Mouse (Mus musculus) G1E (cell line): ENCODE data around the gene Kalrn. TPM values are rescaled to one million over a fixed set of nuclear protein-coding genes. Genes with fewer than 3 reads are reported as not detected.

Experiments used
- ATAC-seq: 2 replicates; pipeline ENCODE4 v1.8.0; 2016; ENCODE audit warnings: mild to moderate bottlenecking; ENCODE audit not compliant: insufficient number of reproducible peaks, poor library complexity, low FRiP score, severe bottlenecking; ENCODE audit errors: extremely low read depth
- DNase-seq: peaks from one replicate; pipeline ENCODE4 v3.0.0; 2012; ENCODE audit warnings: low spot score
- H3K27me3 ChIP-seq: 2 replicates; pipeline ENCODE4 v1.6.1; 2012; ENCODE audit warnings: mild to moderate bottlenecking, low read length, inconsistent platforms; ENCODE audit not compliant: insufficient read depth
- H3K36me3 ChIP-seq: replicated peaks from 2 replicates; pipeline ENCODE3; 2012; ENCODE audit warnings: mild to moderate bottlenecking, inconsistent platforms
- H3K4me1 ChIP-seq: 2 replicates; pipeline ENCODE4 v1.6.1; 2012; ENCODE audit warnings: low read depth, low read length, inconsistent platforms, mixed read lengths; ENCODE audit not compliant: insufficient read depth
- H3K4me3 ChIP-seq: 2 replicates; pipeline ENCODE4 v1.5.1; 2012; ENCODE audit warnings: low read depth, mild to moderate bottlenecking, inconsistent platforms, low read length, moderate library complexity, mixed read lengths
- H3K9me3 ChIP-seq: replicated peaks from 2 replicates; pipeline ENCODE4 v1.6.1; 2012; ENCODE audit warnings: inconsistent platforms
- CTCF ChIP-seq: IDR thresholded peaks from 2 replicates; pipeline ENCODE4 v1.5.1; 2012; ENCODE audit warnings: low read depth, low read length, inconsistent platforms, mixed read lengths
- GATA1 ChIP-seq: IDR thresholded peaks from 2 replicates; pipeline ENCODE4 v1.6.1; 2012; ENCODE audit warnings: borderline replicate concordance, low read length, inconsistent platforms, mixed read lengths
- GATA2 ChIP-seq: IDR thresholded peaks from 2 replicates; pipeline ENCODE4 v1.6.1; 2012; ENCODE audit warnings: low read depth, low read length, inconsistent platforms, borderline replicate concordance
- POLR2AphosphoS5 ChIP-seq: IDR thresholded peaks from 2 replicates; pipeline ENCODE4 v1.6.1; 2012; ENCODE audit warnings: low read depth, low read length, inconsistent platforms; ENCODE audit not compliant: insufficient replicate concordance
- TAL1 ChIP-seq: conservative IDR thresholded peaks from 2 replicates; pipeline ENCODE4 v1.6.1; 2012; ENCODE audit warnings: low read depth, low read length, inconsistent platforms, mixed read lengths
- polyA plus RNA-seq: library from polyadenylated mRNA; stranded (reverse); fragments of >175 nt; gene quantifications from 2 replicates; pipeline ENCODE4 v1.2.3, GENCODE M21; 2012
- total RNA-seq, 2 experiments: library from RNA; stranded (forward) in 1 of 2; stranded (reverse) in 1 of 2; fragments of 200-1000 nt in 1 of 2; fragments of >200 nt in 1 of 2; fragmentation: Nextera tagmentation in 1 of 2; gene quantifications; 2 replicates each; pipeline ENCODE4 v1.2.3; 2014 to 2017

The Kalrn gene
- total and polyA plus RNA-seq, 3 experiments, result 0.88 to 2.8 (median 1.8) TPM

DNA sequence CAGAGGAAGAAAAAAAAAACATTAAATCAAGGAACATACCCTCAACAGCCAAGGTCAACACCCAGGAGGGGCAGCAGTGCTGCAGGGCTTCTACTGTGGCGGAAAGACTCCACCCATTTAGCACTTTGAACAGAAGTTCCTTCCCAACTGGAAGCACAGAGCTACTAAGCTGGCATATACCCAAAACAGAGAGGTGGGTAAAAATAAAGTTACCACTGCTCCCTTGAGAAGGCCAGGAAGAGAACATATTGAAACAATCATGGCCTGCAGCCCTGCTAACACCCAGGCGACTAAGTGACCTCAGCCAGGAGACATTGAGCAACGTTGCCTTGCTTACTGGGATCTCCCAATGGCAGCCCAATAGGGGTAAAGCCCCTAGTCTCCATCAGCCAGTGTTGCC, 79.4 kb downstream of the Kalrn start:
- Histone ChIP-seq H3K9me3 (no peaks in the 10 kb centered on the region), H3K4me1 (no peaks in the 10 kb centered on the region), H3K36me3 (no peaks in the 10 kb centered on the region), H3K27me3 (no peaks in the 10 kb centered on the region; the same call in 1 of the 2 replicates), H3K4me3 (no peak overlapping the region)
- ATAC-seq (no peak), DNase-seq (no peak)
- no peak for TF ChIP-seq CTCF

GRCm38 (mm10) chr16:34491225-34491624, 82.1 kb downstream of the Kalrn start:
- Histone ChIP-seq H3K9me3 (no peaks in the 10 kb centered on the region), H3K4me1 (no peaks in the 10 kb centered on the region), H3K36me3 (no peaks in the 10 kb centered on the region), H3K4me3 (no peak overlapping the region), H3K27me3 (peaks cover 2% of the 10 kb centered on the region; the same call in 1 of the 2 replicates)
- no peak for DNase-seq
- ATAC-seq, result no peak
- TF ChIP-seq POLR2AphosphoS5 (no peak), TAL1 (no peak), GATA2 (no peak), GATA1 (no peak), CTCF (no peak)

DNA sequence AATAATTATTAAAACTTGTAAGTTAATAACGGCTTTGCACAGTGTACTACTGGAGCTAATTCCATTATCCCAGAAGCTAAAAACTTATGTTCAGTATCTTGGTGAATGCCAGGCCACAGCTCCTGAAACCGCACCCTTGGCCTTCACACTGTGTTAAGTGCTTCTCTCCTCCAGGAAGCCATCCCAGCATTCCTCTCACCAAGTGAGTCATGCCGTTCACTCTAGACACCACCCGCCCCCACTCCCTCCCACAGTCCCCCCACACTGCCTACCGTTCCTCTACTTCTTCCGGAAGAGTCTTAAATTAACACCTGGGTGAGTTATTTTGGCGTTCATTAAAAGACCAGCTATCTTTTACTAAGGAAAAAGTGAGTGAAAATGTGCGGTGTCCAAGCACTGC, 82.8 kb downstream of the Kalrn start:
- TF ChIP-seq GATA1 (no peak), TAL1 (no peak), CTCF (no peak), GATA2 (no peak), POLR2AphosphoS5 (no peak)
- Histone ChIP-seq H3K36me3 (no peaks in the 10 kb centered on the region), H3K27me3 (peaks cover 2% of the 10 kb centered on the region; the same call in 1 of the 2 replicates), H3K4me3 (no peak overlapping the region), H3K4me1 (no peaks in the 10 kb centered on the region), H3K9me3 (no peaks in the 10 kb centered on the region)
- ATAC-seq, result no peak
- no peak for DNase-seq

DNA sequence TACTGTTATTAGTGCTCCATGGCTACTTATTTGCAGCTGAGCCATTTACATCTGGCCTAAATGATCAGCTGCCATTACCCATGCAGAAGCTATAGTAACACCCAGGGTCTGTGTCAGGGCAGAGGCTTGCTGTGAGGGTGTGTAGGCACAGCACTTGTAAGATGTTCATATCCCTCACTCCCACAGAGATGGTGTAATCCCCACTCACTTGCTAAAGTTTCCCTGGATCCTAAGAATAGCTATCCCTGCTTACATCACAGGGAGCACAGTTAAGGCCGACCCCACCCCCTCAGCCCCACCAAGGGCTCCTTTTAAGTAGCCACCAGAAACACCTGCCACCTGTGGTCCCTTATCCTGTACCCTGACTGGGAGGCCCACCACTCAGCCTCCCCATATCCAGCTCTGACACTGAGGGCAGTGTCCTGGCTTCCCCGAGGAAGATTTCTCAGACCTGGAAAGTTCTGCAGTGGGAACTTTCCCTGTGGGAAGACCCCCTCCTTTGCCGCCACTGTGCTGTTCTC, 83.5 kb downstream of the Kalrn start:
- Histone ChIP-seq H3K9me3 (no peaks in the 10 kb centered on the region), H3K36me3 (no peaks in the 10 kb centered on the region), H3K4me1 (no peaks in the 10 kb centered on the region), H3K27me3 (0 out of 2 replicates have a peak, but pooled peaks cover 2% of the 10 kb centered on the region), H3K4me3 (no peak overlapping the region)
- ATAC-seq, result no peak
- no peak for DNase-seq
- TF ChIP-seq TAL1 (no peak), GATA1 (no peak), POLR2AphosphoS5 (no peak), CTCF (no peak)

DNA sequence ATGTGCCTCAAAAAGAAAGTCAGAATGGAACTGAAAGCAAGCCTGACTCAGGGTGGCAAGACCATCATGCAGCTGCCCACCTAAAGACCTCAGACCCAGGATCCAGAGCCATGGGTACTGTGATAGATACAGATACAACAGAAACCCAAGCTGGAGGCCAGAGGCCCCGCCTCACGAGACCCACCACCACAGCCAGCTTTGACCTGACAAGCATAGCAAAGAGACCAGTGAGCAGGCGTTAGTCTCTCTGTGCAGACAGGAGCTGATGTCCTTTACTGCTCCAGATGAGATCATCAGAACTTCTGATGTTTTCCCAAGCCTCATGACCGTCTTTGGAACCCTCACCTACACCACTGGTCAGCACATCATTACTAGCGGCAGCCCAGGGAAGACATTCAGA, 85.5 kb downstream of the Kalrn start:
- no peak overlapping the region for H3K4me3 ChIP-seq
- H3K36me3 ChIP-seq, result no peaks in the 10 kb centered on the region
- H3K9me3 ChIP-seq, result no peaks in the 10 kb centered on the region
- no peak for TF ChIP-seq GATA2
- TF ChIP-seq CTCF, result no peak
- no peak for TF ChIP-seq GATA1
- TF ChIP-seq POLR2AphosphoS5, result no peak
- no peak for TF ChIP-seq TAL1
- ATAC-seq (no peak), DNase-seq (no peak)
- no peaks in the 10 kb centered on the region for H3K4me1 ChIP-seq
- H3K27me3 ChIP-seq, result 0 out of 2 replicates have a peak, but pooled peaks cover 2% of the 10 kb centered on the region

- no peak for DNase-seq
Measured at GRCm38 (mm10) chr16:34487268-34487667, 86.1 kb downstream of the Kalrn start.

DNA sequence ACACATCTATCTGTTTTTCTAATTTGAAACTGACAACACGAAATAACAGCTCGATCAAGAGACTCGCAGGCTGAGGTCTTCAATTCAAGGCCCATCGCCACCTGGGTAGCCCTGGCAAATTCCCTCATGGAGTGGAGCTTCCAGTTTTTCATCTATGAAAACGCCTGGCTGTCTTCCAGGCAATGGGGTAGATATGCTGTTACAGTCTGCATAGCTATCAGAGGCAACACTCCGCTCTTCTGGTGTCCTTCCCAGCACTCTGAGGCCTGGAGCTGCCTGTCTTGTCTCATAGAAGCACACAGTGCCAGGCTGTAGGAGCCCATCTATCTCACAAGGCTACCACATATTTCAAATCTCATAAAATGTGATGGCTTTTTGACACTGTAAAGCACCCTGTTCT, 87.8 kb downstream of the Kalrn start:
- no peak for ATAC-seq
- H3K36me3 ChIP-seq, result no peaks in the 10 kb centered on the region

More at GRCm38 (mm10) chr16:34487268-34487667, 86.1 kb downstream of the Kalrn start:
- no peak for TF ChIP-seq GATA1
- no peak for TF ChIP-seq GATA2
- Histone ChIP-seq H3K4me3 (no peak overlapping the region), H3K36me3 (no peaks in the 10 kb centered on the region), H3K27me3 (0 out of 2 replicates have a peak, but pooled peaks cover 2% of the 10 kb centered on the region), H3K4me1 (no peaks in the 10 kb centered on the region), H3K9me3 (no peaks in the 10 kb centered on the region)
- ATAC-seq, result no peak

More for the DNA sequence above, 87.8 kb downstream of the Kalrn start:
- Histone ChIP-seq H3K27me3 (0 out of 2 replicates have a peak, but pooled peaks cover 2% of the 10 kb centered on the region), H3K4me1 (no peaks in the 10 kb centered on the region), H3K9me3 (no peaks in the 10 kb centered on the region), H3K4me3 (no peak overlapping the region)
- TF ChIP-seq CTCF, result no peak
- TF ChIP-seq TAL1, result no peak
- no peak for TF ChIP-seq GATA2
- no peak for TF ChIP-seq GATA1
- no peak for TF ChIP-seq POLR2AphosphoS5
- no peak for DNase-seq
